Mouse (Mus musculus) CD4-positive helper T cell, adult 2 months (primary cell): Measurements from ENCODE around the gene Skp1a.
A peak's percentile ranks its signal among the peaks of the same experiment; 100 is the strongest.

ENCODE experiments used
- DNase-seq: peaks from one replicate; pipeline ENCODE4 v3.0.0-alpha.2; 2012; ENCODE audit warnings: low read depth, missing footprints, low spot score

Gene Skp1a

DNA sequence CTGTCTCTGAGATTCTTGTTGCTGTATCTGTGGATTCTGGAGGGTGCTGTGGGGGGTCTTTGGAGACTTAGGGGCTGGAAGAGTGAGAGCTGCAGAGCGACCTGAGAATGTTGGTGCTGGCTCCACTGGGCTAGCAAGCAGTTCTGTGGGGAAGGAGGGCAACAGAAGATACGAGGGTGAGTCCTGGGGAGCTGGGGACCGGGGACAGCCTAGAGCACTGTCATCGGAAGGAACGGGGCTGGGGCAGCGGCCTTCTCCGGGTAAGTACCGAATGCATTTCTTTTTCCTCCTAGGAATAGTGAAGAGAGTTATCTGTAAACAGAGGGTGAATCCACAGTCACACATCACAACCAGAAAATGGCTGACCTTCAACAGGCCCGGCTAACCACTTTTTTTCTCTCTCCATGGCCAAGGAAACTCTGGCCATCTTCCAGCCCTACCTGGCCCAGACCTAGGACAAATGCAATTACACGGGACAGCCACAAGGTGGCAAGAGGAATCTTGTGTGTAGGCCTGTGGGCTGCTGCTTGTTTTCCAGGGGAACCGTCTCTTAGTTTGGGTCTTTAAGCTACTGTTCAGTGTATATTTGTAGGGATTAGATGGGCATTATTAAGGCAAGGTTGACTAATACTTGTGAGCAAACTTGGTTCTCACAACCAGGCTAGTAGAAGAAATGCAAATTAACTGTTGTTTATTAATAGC lies 22.0 kb downstream of the Skp1a start:
- peak; percentile 68 for DNase-seq

DNA sequence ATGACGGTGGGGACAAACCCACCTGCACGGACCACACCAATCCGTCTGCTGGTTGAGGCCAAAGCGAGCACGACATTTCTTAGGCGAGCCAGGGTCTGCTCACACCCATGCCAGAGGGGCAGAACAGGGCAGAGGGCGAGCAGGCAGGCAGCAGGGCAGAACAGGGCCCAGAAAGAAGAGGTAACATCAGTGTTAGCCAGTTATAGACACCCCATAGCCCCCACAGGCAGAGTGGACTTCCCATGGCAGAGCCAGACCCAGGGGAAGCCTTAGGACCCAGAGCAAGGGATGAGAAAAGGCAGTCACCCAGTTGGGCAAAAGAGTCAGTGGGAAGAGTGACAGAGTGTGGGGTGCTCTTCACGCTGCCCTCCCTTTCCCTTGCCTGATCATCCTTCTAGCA lies 23.3 kb downstream of the Skp1a start:
- no peak for DNase-seq

GRCm38 (mm10) chr11:52257376-52257775 lies 25.6 kb downstream of the Skp1a start:
- no peak for DNase-seq

- DNase-seq, result no peak
These were observed 26.9 kb downstream of the Skp1a start for GRCm38 (mm10) chr11:52258711-52259110.

DNA sequence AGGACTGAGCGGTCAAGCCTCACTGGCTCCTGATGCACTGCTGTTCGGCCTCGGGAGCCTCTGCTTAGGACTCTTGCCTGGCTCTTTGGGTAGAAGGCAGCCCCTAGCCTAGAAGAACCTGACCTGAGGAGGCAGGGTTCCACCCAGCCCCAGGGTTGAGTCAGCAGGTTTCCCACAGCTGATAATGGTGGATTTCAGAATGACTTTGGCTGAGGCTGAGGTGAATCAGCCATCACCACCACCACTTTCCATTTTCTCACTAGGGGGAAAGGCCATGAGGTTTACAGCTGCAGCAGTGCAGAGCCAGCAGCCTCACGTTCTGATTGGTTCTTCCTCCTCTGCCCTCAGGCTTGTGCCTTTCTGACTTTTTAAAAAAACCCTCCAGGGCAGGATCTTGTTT lies 29.1 kb downstream of the Skp1a start:
- DNase-seq, result peak; percentile 66

DNA sequence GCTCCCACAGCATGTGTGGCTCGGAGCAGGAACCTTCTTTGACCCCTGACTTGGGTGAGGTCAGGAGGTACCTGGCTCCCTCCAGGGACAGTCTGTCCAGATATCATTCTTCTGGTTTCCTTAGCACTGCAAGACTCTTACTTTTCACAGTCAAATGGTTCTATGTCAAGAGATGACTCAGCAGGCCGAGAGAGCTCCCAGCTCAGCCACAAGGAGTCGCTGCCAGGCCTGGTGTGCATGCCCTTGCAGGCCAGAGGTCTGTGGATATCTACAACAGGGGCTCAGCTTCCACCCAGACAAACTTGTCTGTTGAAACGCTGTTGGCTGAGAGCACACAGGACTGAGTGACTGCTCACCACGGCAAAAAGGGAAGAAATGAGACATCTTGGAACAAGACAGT lies 30.1 kb downstream of the Skp1a start:
- peak; percentile 77 for DNase-seq

GRCm38 (mm10) chr11:52262338-52262737 lies 30.5 kb downstream of the Skp1a start:
- no peak for DNase-seq

DNA sequence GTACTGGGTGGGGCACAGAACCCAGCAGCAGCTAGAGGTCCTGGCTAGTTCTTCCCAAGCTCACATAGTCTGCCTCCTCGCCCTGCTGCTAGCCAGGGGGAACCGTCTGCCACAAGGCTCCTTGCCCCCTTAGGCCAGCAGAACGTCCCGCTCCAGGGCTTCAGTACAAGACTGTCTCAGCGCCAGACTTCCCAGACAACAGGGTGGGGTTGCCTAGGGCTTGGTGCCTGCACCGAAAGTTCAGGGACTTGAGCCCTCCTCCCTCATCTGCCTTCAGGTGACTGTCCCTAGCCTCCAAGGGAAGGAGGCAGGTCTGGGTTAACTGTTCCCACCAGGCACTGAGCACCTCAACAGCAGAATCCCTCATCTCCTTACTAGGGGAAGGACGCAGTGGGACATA lies 33.1 kb downstream of the Skp1a start:
- DNase-seq, result no peak

DNA sequence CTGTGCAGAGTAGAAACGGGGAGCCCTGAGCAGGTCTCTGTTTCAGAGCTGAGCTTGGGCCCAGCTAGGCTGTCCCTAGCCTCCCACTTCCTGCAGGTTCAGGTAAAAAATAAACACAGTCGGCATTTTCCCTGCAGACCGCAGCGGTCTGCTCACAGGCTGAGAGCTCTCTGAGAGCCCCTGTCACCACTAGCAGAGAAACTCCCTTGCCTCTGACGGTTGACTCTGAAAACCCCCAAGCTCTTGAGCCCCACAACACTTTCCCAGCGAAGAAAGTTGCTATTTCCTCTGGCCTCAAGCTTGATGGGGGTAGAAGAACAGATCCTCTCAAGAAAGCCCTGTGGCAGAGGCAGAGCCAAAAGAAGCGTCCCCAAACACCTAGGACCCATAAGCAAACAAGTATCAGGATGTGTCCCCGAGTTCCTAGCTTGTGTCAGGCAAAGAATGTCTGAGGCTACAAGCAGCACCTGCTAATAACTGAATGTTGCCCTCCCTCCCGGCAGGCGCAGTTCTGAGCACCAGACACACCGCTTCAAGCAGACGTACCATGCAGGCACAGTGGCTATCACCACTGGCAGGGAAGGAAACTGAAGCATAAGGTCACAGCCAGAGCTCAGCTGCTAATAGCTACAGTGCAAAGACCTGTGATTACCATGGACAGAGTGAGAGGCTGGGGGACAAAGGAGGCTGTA lies 34.0 kb downstream of the Skp1a start:
- DNase-seq, result peak; percentile 91

DNA sequence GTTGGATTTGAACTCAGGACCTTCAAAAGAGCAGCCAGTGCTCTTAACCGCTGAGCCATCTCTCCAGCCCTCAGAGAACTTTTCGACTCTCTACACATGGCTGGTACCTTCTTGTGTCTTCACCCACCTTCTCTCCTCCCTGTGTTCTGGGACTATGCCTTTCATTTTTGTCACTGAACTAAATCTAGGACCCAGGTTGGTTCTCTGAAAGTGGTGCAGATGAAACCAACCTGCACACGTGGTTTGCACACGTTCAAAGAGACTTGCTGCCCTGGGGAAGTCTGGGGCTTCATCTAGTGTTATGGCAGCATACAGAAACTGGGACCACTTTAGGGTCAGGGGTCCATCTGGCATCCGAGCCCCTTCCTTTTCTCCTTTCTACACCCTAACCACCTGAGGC lies 35.5 kb downstream of the Skp1a start:
- peak; percentile 59 for DNase-seq

DNA sequence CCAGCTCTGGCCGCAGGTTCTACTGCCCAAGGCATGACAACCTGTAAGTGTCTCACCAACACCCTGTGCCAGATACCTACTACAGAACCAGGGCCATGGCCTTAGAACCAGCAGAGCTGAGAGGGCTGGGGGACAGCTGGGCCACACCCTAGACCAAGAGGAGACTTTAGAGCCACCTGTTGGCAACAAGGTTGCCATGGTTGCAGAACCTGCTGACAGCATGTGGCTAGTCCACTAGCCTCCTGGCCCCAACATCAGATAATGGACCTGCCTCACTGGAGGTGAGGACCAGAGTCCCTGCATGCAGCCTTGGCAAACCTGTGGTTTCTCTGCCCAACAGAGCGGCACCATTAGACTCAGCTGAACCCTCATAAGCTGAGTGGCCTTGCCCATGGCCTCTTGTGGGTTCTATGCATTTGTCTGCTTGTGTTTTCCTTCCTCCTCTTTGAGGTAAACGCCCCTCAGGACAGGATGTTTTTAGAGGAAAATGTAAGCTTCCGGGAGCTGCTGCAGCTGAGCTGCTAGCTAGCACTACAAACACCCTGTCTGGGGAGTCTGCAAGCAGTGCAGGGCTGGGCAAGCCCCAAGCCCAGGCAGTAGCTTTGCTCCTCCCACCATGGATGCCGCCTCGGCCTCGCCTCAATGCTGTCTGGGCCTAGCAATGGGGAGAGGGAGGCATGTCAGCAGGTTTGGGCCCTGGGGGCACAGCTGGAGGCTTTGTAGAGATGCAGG lies 36.5 kb downstream of the Skp1a start:
- DNase-seq, result peak; percentile 90

DNA sequence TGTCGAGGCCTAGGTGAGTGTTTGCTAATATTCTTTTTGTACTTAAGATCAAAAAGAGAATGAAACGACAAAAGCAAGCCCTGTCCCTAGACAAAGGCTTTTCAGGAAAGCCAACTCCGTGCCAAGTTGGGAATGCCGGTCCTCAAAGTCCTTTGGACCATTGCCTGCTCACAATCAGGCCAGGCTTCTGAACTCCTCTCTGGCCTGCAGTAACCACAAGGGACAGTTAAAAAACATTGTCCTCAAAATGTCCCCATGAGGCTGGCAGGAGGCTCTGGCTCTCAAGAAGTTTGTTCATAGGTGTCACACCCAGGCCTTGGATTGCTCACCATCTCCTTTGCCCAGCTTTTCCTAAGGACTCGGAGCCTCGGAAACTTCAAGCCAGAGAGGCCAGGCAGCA lies 38.0 kb downstream of the Skp1a start:
- no peak for DNase-seq

GRCm38 (mm10) chr11:52271765-52272495 lies 40.1 kb downstream of the Skp1a start:
- peak; percentile 25 for DNase-seq

- DNase-seq, result peak; percentile 48
These were observed 40.8 kb downstream of the Skp1a start for GRCm38 (mm10) chr11:52272619-52273018.

DNA sequence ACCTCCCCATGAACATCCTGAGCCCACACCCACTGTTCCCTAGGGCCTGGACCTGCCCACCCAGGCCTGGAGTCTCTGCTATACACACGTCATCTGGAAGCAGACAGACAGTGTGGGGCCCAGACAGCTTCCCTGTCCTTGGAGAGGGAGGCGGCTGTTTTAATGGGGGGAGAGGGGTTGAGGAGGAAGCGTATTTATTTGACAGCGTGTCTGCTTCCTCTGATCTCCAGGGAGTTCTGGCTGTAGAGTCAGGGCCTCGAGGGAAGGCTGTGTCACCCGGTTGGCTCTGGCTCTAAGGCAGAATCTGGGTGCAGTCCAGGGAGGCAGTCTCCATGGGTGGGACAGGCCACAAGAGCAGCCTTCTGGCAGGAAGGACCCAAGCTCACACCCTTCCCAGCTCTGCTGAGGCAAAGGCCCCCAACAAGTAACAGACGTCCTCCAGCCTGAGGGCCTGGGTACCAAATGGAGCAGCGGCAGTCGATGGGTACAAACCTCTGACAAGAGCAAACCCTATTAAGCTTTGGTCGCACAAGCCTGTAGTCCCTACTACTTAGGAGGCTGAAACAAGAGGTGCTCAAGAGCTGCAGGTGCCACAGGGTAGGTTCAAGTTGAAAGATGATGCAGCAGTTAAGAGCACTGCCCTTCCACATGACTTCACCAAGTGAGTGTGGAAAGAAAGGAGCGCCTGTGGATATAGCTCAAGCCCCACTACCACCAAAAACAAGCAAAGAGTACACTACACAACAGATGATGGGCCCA lies 41.6 kb downstream of the Skp1a start:
- peak; percentile 57 for DNase-seq

DNA sequence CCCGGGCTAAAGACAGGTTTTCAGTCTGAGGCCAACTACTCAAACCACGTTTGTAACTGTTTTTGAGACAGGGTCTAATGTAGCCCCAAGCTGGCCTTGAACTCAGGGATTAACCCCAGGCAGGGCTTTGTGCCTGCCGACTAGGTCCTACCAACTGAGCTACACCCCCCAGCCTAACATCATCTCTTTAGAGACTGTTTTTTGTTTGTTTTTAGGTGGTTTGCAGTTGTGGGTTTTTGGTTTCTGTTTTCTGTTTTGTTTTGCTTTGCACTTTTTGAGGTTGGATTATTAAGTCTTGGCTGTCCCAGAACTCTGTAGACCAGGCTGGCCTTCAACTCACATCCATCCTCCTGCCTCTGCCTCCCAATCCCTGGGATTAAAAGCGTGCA lies 42.1 kb downstream of the Skp1a start:
- DNase-seq, result peak; percentile 76

GRCm38 (mm10) chr11:52274456-52275112 lies 42.8 kb downstream of the Skp1a start:
- DNase-seq, result peak; percentile 80

DNA sequence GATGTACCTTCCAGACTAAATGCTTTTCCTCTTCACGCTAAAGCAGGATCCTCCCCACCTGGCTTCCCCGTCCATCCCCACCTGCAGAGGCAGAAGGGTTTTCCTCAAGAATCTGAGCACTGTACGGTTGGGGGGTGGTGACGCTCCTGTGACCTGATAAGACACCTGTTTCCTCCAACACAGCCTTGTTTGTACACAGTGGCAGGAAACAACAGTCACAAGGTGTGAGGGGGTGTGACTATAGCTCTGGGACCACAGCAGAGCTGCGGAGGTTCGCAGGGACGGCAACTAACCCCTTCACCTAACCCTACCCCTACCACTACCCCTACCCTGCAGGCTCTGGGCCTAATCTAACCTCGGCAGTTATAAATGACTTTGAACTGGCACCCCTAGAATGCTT lies 43.6 kb downstream of the Skp1a start:
- DNase-seq, result peak; percentile 90

DNA sequence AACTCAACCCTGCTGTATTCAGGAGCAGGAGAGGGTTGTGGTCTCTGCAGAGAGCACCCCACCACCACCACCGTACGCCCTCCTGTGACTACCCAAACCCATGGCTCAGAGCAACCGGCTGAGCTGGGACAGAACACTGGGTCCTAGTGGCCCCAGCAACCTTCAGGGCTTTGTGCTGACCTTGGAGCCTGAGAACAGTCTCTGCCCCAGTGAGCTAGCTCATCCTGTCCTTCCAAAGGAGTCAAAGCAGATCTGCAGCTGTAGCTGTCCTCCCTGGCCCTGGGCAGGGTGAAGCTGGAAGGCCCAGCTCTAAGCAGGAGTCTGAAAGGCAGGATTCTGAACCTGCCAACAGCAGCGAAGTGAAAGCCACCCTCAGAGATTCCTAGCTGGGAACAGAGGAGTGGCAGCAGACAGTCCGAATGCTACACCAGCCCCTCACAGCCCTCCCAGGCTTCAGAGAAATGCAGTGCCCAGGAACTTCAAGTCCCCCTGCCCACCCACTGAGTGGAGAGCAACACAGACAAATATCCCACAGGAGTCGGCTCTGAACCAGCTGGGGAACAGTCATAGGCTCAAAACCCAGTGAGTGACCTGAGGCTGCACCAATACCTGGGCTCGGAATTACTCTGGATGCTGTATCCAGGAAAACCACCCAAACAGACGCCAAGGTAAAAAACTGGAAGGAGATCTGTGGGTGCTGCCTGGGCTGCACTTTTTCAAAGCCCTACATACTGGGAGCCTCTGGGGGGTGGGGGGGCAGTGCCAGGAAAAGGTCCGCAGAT lies 44.2 kb downstream of the Skp1a start:
- no peak for DNase-seq

GRCm38 (mm10) chr11:52276961-52277391 lies 45.2 kb downstream of the Skp1a start:
- no peak for DNase-seq
